Mouse (Mus musculus): ENCODE results near the gene Gm30083.

GRCm38 (mm10) chr14:33939117-33939516 is 75.9 kb downstream of the Gm30083 start:
- TF ChIP-seq CTCF (IDR thresholded peaks at IDR 0.05; ENCODE audit: low read depth), result peak; percentile 87
- no peak for TF ChIP-seq EP300 (IDR thresholded peaks at IDR 0.05; ENCODE audit: low read depth)
